In genomic region chr11:36415244-36415643, GRCm38 (mm10) we compare ENCODE assay signal across 23 mouse cellular contexts.
"Had no signal": no experiment of that assay in that cellular context is flagged by ENCODE, and none has a peak within 500 bp of the region (broad histone marks: within the 10 kb centered on the region; RNA-seq: fewer than 3 reads in every experiment).

No protein-coding gene starts in this region.

- H3K9ac ChIP-seq: limb, embryonic 12.5 days; limb, embryonic 15.5 days; liver, embryonic 14.5 days; liver, postnatal 0 days; lung, embryonic 14.5 days; midbrain, embryonic 13.5 days; neural tube, embryonic 13.5 days had no signal

- H3K4me3 ChIP-seq: limb, embryonic 12.5 days; limb, embryonic 15.5 days; midbrain, embryonic 13.5 days; neural tube, embryonic 13.5 days had no signal

- DNase-seq: kidney, adult 18-20 months; kidney, adult 9 months; kidney, postnatal 14 days; kidney, postnatal 4 days; layer of hippocampus, adult 9-11 months; liver, postnatal 0 days; lung, embryonic 14.5 days; right cerebral cortex, adult 18-20 months; right cerebral cortex, postnatal 14 days; right cerebral cortex, postnatal 4 days; thymus, adult 2 months; thymus, postnatal 14 days; thymus, postnatal 4 days had no signal

- H3K9me3 ChIP-seq: limb, embryonic 12.5 days; limb, embryonic 15.5 days; midbrain, embryonic 13.5 days; neural tube, embryonic 13.5 days had no signal

- H3K4me2 ChIP-seq: limb, embryonic 12.5 days; limb, embryonic 15.5 days; liver, embryonic 11.5 days; lung, embryonic 14.5 days; midbrain, embryonic 13.5 days; neural tube, embryonic 13.5 days had no signal

- H3K4me1 ChIP-seq: limb, embryonic 15.5 days had no signal

- H3K36me3 ChIP-seq: limb, embryonic 12.5 days; limb, embryonic 15.5 days; midbrain, embryonic 13.5 days; neural tube, embryonic 13.5 days had no signal

- H3K27ac ChIP-seq: limb, embryonic 12.5 days; limb, embryonic 15.5 days; liver, embryonic 14.5 days; macrophage; midbrain, embryonic 13.5 days; neural tube, embryonic 13.5 days; stomach, postnatal 0 days had no signal

- H3K27me3 ChIP-seq: limb, embryonic 12.5 days; limb, embryonic 15.5 days; midbrain, embryonic 13.5 days; neural tube, embryonic 13.5 days had no signal

- ATAC-seq: liver, postnatal 0 days; lung, postnatal 0 days; midbrain, embryonic 13.5 days; midbrain, embryonic 16.5 days had no signal
